Mouse (Mus musculus): ENCODE measurements around the gene Acat3.

GRCm38 (mm10) chr17:12887021-12887775 is 53.2 kb downstream of the Acat3 start:
- TF ChIP-seq CTCF (conservative IDR thresholded peaks at IDR 0.05 in 1 of 2, IDR thresholded peaks at IDR 0.05 in 1 of 2; ENCODE audit: low read depth in 2 of 2, low read length in 2 of 2), result no peak
- TF ChIP-seq ZKSCAN1 (IDR thresholded peaks at IDR 0.05; ENCODE audit: borderline replicate concordance, low read depth, low read length), result no peak
